Mouse (Mus musculus): ENCODE data around the gene Dcun1d3.

DNA sequence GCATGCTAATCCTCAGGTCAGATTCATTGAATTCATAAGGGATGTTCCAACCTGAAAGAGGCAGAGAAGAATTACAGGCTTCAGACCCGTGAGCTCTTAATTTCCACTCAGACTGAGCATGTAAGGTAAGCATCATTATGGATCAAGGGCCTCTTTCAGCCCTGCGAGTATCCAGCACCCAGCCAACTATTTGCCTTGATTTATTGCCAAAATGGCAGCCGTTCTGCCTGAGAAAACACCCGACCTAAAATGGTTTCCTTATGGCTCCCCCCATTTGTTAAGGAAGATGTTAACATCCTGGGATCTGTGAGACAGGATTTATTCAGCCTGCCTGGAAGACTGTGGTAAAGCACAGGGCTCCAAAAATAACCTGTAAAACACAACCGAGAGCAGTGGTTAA is 40.9 kb upstream of the Dcun1d3 start:
- no peak for TF ChIP-seq GATA2 (IDR thresholded peaks at IDR 0.05; ENCODE audit: borderline replicate concordance, low read depth, low read length)
- no peak for TF ChIP-seq CTCF (IDR thresholded peaks at IDR 0.05; ENCODE audit: low read depth, low read length)
